Mouse (Mus musculus) forebrain, embryonic 13.5 days (tissue): ENCODE results near the gene Arih2. TPM values are rescaled to one million over a fixed set of nuclear protein-coding genes. Genes with fewer than 3 reads are reported as not detected.

Source experiments
- ATAC-seq: fragments of 200-750 bp; cut with Nextera tagmentation; 2 replicates; pipeline ENCODE4 v1.8.0; 2017
- H3K27ac ChIP-seq: fragments of 300-500 bp; sonication (generic); 2 replicates; pipeline ENCODE4 v1.5.1; 2015; ENCODE audit warnings: inconsistent platforms, mild to moderate bottlenecking, moderate library complexity
- H3K27me3 ChIP-seq: fragments of 300-500 bp; sonication (generic); 2 replicates; pipeline ENCODE4 v1.6.1; 2015; ENCODE audit warnings: mild to moderate bottlenecking, inconsistent platforms
- H3K36me3 ChIP-seq: fragments of 300-500 bp; sonication (generic); 2 replicates; pipeline ENCODE4 v1.6.1; 2015; ENCODE audit warnings: mild to moderate bottlenecking, inconsistent platforms; ENCODE audit not compliant: poor library complexity, severe bottlenecking
- H3K4me1 ChIP-seq: fragments of 300-500 bp; sonication (generic); 2 replicates; pipeline ENCODE4 v1.6.1; 2015; ENCODE audit warnings: inconsistent platforms
- H3K4me2 ChIP-seq: fragments of 300-500 bp; sonication (generic); 2 replicates; pipeline ENCODE4 v1.6.1; 2015; ENCODE audit warnings: inconsistent platforms, mild to moderate bottlenecking, moderate library complexity
- H3K4me3 ChIP-seq: fragments of 300-500 bp; sonication (generic); 2 replicates; pipeline ENCODE4 v1.5.1; 2015; ENCODE audit warnings: mild to moderate bottlenecking, inconsistent platforms
- H3K9ac ChIP-seq: fragments of 300-500 bp; sonication (generic); 2 replicates; pipeline ENCODE4 v1.6.1; 2015; ENCODE audit warnings: mild to moderate bottlenecking, inconsistent platforms
- H3K9me3 ChIP-seq: fragments of 300-500 bp; sonication (generic); replicated peaks from 2 replicates; pipeline ENCODE4 v1.6.1; 2016; ENCODE audit warnings: inconsistent platforms
- WGBS: fragments of 180-500 bp; shearing (Covaris S2); methylation state at CpG from one replicate; pipeline ENCODE4 v1.1.7; 2015; 5-methylcytosine and 5-hydroxymethylcytosine counted together
- microRNA counts: library from miRNA; unstranded; fragments of <30 nt; microRNA quantifications from one replicate; lab custom pipeline; 2016
- microRNA-seq: library from miRNA; unstranded; fragments of <30 nt; microRNA quantifications from one replicate; pipeline ENCODE4, GENCODE M21; 2016
- polyA plus RNA-seq: library from polyadenylated mRNA; unstranded; fragments of >200 nt; fragmentation: Nextera tagmentation; extraction: Ambion mirVana; gene quantifications from 2 replicates; pipeline ENCODE4 v1.2.1, GENCODE M21; 2015

The Arih2 gene
- polyA plus RNA-seq, 1 experiment from 2014 or later: 55.9 TPM

- peak within 1 kb of the TSS; percentile 88 for H3K9ac ChIP-seq
- H3K27me3 ChIP-seq: no peaks in the 10 kb centered on the region
- H3K4me3 ChIP-seq: peak within 1 kb of the TSS; percentile 74
- WGBS: under 1% methylated on average over 71 of the region's 73 CpGs
- peak within 1 kb of the TSS; percentile 97 for H3K4me2 ChIP-seq
- H3K36me3 ChIP-seq: peaks cover 55% of the 10 kb centered on the region
- H3K4me1 ChIP-seq: peaks cover 42% of the 10 kb centered on the region
- H3K9me3 ChIP-seq: no peaks in the 10 kb centered on the region
- H3K27ac ChIP-seq: peak within 1 kb of the TSS; percentile 98
- peak; percentile 87 for ATAC-seq
These were observed 82.1 kb downstream of the Arih2 start, which contains the start of gene Ndufaf3 for GRCm38 (mm10) chr9:108566815-108567776. TSS of gene Ndufaf3 (minus strand) at chr9:108567434.

GRCm38 (mm10) chr9:108565881-108566814, 83.0 kb downstream of the Arih2 start:
- H3K9me3 ChIP-seq: no peaks in the 10 kb centered on the region
- H3K4me2 ChIP-seq: peak overlapping the region; percentile 97
- 12% methylated on average over 35 of the region's 35 CpGs for WGBS
- H3K36me3 ChIP-seq: peaks cover 53% of the 10 kb centered on the region
- peaks cover 51% of the 10 kb centered on the region for H3K4me1 ChIP-seq
- H3K27ac ChIP-seq: peak overlapping the region; percentile 98
- no peaks in the 10 kb centered on the region for H3K27me3 ChIP-seq
- peak overlapping the region; percentile 88 for H3K9ac ChIP-seq
- peak overlapping the region; percentile 74 for H3K4me3 ChIP-seq
- ATAC-seq: 0 out of 2 replicates have a peak, but pooled peaks have one; percentile 0

- Histone ChIP-seq H3K9me3 (no peaks in the 10 kb centered on the region), H3K4me3 (no peak overlapping the region), H3K36me3 (peaks cover 52% of the 10 kb centered on the region), H3K4me2 (no peak overlapping the region), H3K27me3 (no peaks in the 10 kb centered on the region), H3K27ac (no peak overlapping the region), H3K4me1 (peaks cover 43% of the 10 kb centered on the region), H3K9ac (no peak overlapping the region)
- no peak for ATAC-seq
- WGBS: 93% methylated on average over 7 of the region's 7 CpGs
These were observed 85.1 kb downstream of the Arih2 start for GRCm38 (mm10) chr9:108564131-108564530.

- Histone ChIP-seq H3K4me3 (no peak overlapping the region), H3K27me3 (no peaks in the 10 kb centered on the region), H3K27ac (no peak overlapping the region), H3K9me3 (no peaks in the 10 kb centered on the region), H3K4me1 (peaks cover 41% of the 10 kb centered on the region), H3K4me2 (no peak overlapping the region), H3K9ac (no peak overlapping the region), H3K36me3 (peaks cover 57% of the 10 kb centered on the region)
- ATAC-seq: no peak
- 96% methylated on average over 8 of the region's 8 CpGs for WGBS
These were observed 85.5 kb downstream of the Arih2 start for GRCm38 (mm10) chr9:108563671-108564070.

GRCm38 (mm10) chr9:108560227-108560841, 88.9 kb downstream of the Arih2 start, which contains the start of gene Impdh2:
TSS of gene Impdh2 (plus strand) at chr9:108560286.
- H3K4me3 ChIP-seq: peak within 1 kb of the TSS; percentile 46
- H3K27me3 ChIP-seq: no peaks in the 10 kb centered on the region
- peak within 1 kb of the TSS; percentile 44 for H3K27ac ChIP-seq
- H3K9ac ChIP-seq: peak within 1 kb of the TSS; percentile 77
- ATAC-seq: peak; percentile 99
- H3K4me1 ChIP-seq: peaks cover 18% of the 10 kb centered on the region
- no peaks in the 10 kb centered on the region for H3K9me3 ChIP-seq
- peak within 1 kb of the TSS; percentile 75 for H3K4me2 ChIP-seq
- H3K36me3 ChIP-seq: peaks cover 82% of the 10 kb centered on the region
- under 1% methylated on average over 51 of the region's 53 CpGs for WGBS

GRCm38 (mm10) chr9:108559169-108559568, 90.0 kb downstream of the Arih2 start:
- 89% methylated on average over 4 of the region's 4 CpGs for WGBS
- Histone ChIP-seq H3K9ac (no peak overlapping the region), H3K36me3 (peaks cover 82% of the 10 kb centered on the region), H3K9me3 (no peaks in the 10 kb centered on the region), H3K27me3 (no peaks in the 10 kb centered on the region), H3K27ac (no peak overlapping the region), H3K4me3 (no peak overlapping the region), H3K4me1 (peaks cover 18% of the 10 kb centered on the region), H3K4me2 (no peak overlapping the region)
- ATAC-seq: no peak

MicroRNAs within 50 kb of the gene (microRNA counts, 519-probe panel; counts per million panel counts)
- microRNA mmu-miR-191 (lab: Ali Mortazavi, UCI): 3,827 counts per million, percentile 75 among the panel's probes with 10 or more counts
- microRNA mmu-miR-425 (lab: Ali Mortazavi, UCI): 3,360 counts per million, percentile 71 among the panel's probes with 10 or more counts

Small RNA genes within 50 kb of the gene (microRNA-seq; reads per million reads assigned to microRNA genes)
- gene Gm24083 (not detected), gene Gm26298 (not detected), gene Mir191 (not detected), gene Mir425 (1,393 reads per million, percentile 81 among the genes with 10 or more reads in this experiment)

Other genes with a start within 250 kb of the Arih2 start
- gene Ccdc36, start 220.9 kb downstream of the Arih2 start, polyA plus RNA-seq: 1.1 and 1.2 TPM in 2 replicates
- not detected in 2 replicates for gene BC048562, start 212.9 kb downstream of the Arih2 start, polyA plus RNA-seq
- 50.1 and 53.8 TPM in 2 replicates for gene Ccdc71, start 188.9 kb downstream of the Arih2 start, polyA plus RNA-seq
- gene Klhdc8b, start 187.8 kb downstream of the Arih2 start, polyA plus RNA-seq: 54.1 and 63.9 TPM in 2 replicates
- 18.7 and 22.9 TPM in 2 replicates for gene Lamb2, start 169.7 kb downstream of the Arih2 start, polyA plus RNA-seq
- gene Usp19, start 158.8 kb downstream of the Arih2 start, polyA plus RNA-seq: 69.7 and 80.6 TPM in 2 replicates
- 80.4 and 91.2 TPM in 2 replicates for gene Qars, start 141.7 kb downstream of the Arih2 start, polyA plus RNA-seq
- gene Qrich1, start 132.6 kb downstream of the Arih2 start, polyA plus RNA-seq: 132 and 144 TPM in 2 replicates
- 135 and 143 TPM in 2 replicates for gene Impdh2, start 89.1 kb downstream of the Arih2 start, polyA plus RNA-seq
- gene Ndufaf3, start 82.0 kb downstream of the Arih2 start, polyA plus RNA-seq: 64.8 and 70.4 TPM in 2 replicates
- gene Dalrd3, start 79.5 kb downstream of the Arih2 start, polyA plus RNA-seq: 230 and 246 TPM in 2 replicates
- gene Wdr6, start 70.6 kb downstream of the Arih2 start, polyA plus RNA-seq: 203 and 256 TPM in 2 replicates
- 16.6 and 18.7 TPM in 2 replicates for gene P4htm, start 51.7 kb downstream of the Arih2 start, polyA plus RNA-seq
- 39.0 and 41.3 TPM in 2 replicates for gene Slc25a20, start 12.7 kb upstream of the Arih2 start, polyA plus RNA-seq
- 32.8 and 34.2 TPM in 2 replicates for gene Prkar2a, start 39.9 kb upstream of the Arih2 start, polyA plus RNA-seq
- 153 and 172 TPM in 2 replicates for gene Ip6k2, start 134.4 kb upstream of the Arih2 start, polyA plus RNA-seq
- 15.2 and 17.6 TPM in 2 replicates for gene Nckipsd, start 159.0 kb upstream of the Arih2 start, polyA plus RNA-seq
- gene Celsr3, start 176.9 kb upstream of the Arih2 start, polyA plus RNA-seq: 13.3 and 14.4 TPM in 2 replicates
- gene Slc26a6, start 203.9 kb upstream of the Arih2 start, polyA plus RNA-seq: 8.1 and 8.5 TPM in 2 replicates